Mouse (Mus musculus) kidney, adult 11 months (tissue): ENCODE measurements at regions not wholly inside any gene's neighbourhood (a gene's known extent, or its start where the extent isn't known, plus 50 kb on each side); places are given as distances from the start of the nearest gene placed in this dataset.

Source experiments
- DNase-seq: peaks from one replicate; pipeline ENCODE4 v3.0.0; 2022

GRCm38 (mm10) chr14:11417857-11418256 is 61.3 kb upstream of the Gm3839 start:
- DNase-seq: no peak

DNA sequence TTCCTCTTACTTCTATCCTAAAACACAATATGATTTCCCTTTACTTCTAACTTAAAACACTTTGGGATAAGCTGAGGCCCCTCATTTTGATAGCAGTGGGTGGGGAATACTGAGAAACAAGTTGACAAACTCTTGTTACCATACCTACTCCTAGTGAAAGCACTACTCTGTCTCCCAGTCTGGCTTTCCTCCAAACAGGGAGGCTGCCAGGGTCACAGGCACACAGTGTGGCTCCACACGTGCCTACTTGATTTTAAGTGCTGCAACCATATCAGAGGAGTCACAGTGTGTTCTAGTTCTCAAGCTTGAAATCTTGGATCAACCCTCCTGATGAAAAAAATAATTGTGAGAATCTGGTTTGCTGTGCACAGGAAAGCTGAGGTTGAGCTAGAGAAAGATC is 65.8 kb upstream of the Gm3839 start:
- DNase-seq: no peak

DNA sequence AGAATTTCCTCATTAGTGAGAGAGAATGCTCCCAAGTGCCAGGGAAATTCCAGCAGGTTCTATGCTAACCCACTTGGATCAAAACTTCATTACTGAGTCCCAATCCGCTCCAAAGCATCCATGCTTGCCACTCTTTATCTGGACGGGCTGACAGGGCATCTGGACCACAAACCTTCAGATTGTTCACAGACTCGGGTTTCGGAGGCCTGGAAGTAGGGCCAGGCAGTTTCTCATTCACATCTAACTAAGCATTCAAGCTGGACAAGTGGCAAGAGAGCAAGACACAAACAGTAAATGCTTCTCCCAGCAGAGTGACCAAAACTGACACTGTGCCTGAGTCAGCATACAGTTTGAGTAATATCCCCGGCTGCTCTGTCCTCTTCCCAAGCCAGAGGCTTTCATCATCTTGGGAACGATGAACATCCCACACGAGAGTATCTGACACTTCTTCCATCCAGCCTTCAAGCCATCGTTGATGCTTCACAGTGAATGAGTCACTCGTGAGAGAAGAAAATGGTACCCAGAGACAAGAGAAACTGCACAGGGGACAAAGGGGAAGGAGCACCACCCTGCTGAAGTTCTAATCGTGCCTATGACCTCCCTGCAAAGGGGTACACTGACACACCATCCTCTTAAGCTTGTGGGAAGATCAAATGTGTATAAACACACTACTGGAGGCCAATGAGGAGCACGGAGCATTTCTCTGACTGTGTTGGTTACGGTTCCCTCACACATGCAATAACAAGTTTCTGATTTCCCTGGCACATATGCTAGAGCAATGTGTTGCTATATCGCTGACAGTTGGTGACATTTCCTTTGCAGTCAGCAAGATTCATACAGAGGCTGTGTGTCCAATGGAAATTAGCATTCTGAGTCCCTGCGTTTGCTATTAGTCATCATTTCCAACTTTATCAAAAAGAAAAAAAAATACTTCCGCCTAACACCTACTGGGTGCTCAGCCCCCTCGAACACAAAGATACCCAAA is 72.0 kb upstream of the Gm3839 start:
- DNase-seq: no peak

- no peak for DNase-seq
Measured at GRCm38 (mm10) chr14:11435166-11435784, 78.7 kb upstream of the Gm3839 start.

GRCm38 (mm10) chr14:11438611-11439010 is 82.1 kb upstream of the Gm3839 start:
- no peak for DNase-seq

- no peak for DNase-seq
Measured at GRCm38 (mm10) chr14:11440176-11440575, 83.7 kb upstream of the Gm3839 start.

GRCm38 (mm10) chr14:11449958-11450357 is 93.4 kb upstream of the Gm3839 start:
- DNase-seq: no peak

DNA sequence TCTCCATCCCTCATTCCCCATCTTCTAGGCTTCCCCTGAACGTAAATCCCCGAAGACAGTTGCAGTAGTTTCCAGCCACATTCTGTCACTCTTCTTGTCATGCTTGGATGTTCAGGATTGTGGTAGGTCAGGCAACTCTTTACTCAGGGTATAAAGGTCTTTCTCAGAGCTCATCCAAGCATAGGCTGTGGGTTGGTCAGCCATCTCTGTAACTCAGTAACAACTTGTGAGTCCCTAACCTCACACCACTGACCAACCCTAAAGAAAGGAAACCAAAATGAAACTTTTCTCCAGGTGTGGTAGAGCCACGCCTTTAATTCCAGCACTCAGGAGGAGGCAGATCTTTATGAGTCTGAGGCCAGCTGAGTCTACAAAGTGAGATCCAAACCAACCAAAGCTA is 75.6 kb upstream of the Ptprg start:
- peak; percentile 40 for DNase-seq

GRCm38 (mm10) chr14:11482151-11482550 is 71.2 kb upstream of the Ptprg start:
- no peak for DNase-seq

- DNase-seq: no peak
Measured at GRCm38 (mm10) chr14:11486287-11486686, 67.0 kb upstream of the Ptprg start.

- DNase-seq: no peak
Measured at GRCm38 (mm10) chr14:11501744-11502143, 51.6 kb upstream of the Ptprg start.

DNA sequence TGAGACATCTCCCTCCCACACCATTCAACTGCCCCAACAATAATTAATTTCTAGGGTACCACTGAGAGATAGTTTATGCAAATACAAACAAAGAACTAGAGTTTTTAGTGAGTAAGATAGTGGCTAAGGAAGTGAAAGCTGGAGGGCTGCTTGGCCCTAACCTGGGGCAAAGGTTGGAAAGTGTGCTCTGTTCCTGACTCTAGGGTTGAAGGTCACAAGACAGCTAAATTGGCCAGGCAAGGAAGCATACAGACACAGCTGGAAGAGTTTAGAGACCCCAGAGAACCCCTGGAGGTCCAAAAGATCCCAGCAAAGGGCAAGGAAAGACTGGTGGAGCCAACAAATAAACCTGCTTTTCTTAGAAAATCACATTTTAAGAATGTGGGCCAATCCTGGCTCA is 50.2 kb upstream of the Ptprg start:
- no peak for DNase-seq
